Mouse (Mus musculus) layer of hippocampus, postnatal 25 days (tissue): ENCODE data around the gene Tex26. TPM values are rescaled to one million over a fixed set of nuclear protein-coding genes. Genes with fewer than 3 reads are reported as not detected.

Source experiments
- total RNA-seq, 2 experiments: library from RNA; stranded (reverse); gene quantifications; 2 replicates each; pipeline ENCODE4 v1.2.3; 2021

The Tex26 gene
- total RNA-seq, 2 experiments from 2014 or later, result not detected

Other genes with a start within 250 kb of the Tex26 start
- gene Alox5ap, start 174.9 kb upstream of the Tex26 start, total RNA-seq, result 10 to 100 TPM in 1 of 2 experiments, 1 to 10 TPM in 1; 9.0 to 10.7 TPM
- 1 to 10 TPM; 2.1 to 2.6 TPM for gene Medag, start 27.9 kb upstream of the Tex26 start, total RNA-seq
- gene Wdr95, start 89.0 kb downstream of the Tex26 start, total RNA-seq, result 1 to 10 TPM in 1 of 2 experiments, under 1 TPM in 1; 0.87 to 1.7 TPM
- 100 to 1,000 TPM; 326 to 347 TPM for gene Hsph1, start 196.7 kb downstream of the Tex26 start, total RNA-seq
- gene B3glct, start 238.6 kb downstream of the Tex26 start, total RNA-seq, result 10 to 100 TPM; 12.3 to 14.5 TPM